Mouse (Mus musculus) mature B cell (primary cell): Measurements from ENCODE around the gene Nrg4.

Experiments
- in situ Hi-C: fragments of 300-500 bp; cut with MboI; formaldehyde crosslinking; loops from 2 replicates; pipeline ENCODE4 v1.14.3; 2019

The Nrg4 gene

DNA sequence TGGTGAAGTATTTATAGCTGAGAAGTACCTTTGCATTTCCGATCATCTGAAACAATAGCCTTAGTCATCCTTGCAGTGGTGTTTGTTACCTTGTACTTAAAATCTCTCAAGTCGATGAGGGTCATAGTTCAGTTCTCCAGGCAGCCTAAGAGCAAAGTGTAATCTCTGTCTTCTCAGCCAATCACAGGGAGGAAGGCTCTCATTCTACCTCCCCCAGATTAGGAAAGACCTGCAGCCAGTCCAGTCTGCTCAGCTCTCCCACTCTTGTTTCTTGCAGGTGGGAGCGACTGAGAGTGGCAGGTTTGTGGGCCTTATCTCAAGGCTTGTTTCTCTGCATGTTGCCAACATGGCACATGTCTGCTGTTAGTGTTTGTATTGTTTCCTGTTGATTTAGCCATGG lies 111.6 kb downstream of the Nrg4 start:
- in situ Hi-C loops = no loop called here

DNA sequence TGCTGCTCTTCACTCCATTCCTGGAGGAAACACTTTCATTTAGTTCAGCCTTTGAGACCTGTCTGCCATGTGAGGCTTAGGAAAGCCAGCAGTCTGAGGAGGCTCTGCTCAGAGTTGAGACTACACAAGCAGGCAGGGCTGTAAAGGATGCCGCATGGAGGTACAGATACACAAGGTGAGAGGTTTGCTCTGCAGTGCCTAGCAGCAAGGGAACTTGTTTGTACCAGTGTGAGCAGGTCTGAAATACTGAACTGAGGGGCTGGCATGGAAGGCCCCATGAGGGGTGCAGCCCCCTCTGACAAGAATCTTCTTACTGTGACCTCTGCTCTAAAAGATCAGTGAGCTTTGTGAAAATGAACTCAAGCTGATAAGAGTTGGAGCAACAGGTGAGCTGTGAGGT lies 113.2 kb downstream of the Nrg4 start:
- in situ Hi-C loops = no loop called here

DNA sequence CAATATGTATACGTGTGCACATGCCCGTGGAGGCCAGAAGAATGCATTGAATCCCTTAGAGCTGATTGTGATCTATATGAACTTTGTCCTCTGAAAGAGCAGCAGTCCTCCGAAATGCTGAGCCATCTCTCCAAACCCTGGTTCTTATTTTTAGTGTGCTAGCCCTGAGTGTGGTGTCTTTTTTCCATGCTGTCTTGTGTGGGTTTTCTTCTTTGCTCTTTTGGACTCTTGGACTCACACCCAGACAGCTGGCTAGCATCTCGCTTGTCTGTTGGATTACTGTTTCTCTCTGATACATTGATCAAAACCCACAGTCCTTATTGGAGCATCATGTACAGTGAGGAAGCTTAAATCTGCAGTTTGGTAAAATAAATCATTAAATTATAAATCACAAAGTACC lies 115.0 kb downstream of the Nrg4 start:
- in situ Hi-C loops = no loop called here

DNA sequence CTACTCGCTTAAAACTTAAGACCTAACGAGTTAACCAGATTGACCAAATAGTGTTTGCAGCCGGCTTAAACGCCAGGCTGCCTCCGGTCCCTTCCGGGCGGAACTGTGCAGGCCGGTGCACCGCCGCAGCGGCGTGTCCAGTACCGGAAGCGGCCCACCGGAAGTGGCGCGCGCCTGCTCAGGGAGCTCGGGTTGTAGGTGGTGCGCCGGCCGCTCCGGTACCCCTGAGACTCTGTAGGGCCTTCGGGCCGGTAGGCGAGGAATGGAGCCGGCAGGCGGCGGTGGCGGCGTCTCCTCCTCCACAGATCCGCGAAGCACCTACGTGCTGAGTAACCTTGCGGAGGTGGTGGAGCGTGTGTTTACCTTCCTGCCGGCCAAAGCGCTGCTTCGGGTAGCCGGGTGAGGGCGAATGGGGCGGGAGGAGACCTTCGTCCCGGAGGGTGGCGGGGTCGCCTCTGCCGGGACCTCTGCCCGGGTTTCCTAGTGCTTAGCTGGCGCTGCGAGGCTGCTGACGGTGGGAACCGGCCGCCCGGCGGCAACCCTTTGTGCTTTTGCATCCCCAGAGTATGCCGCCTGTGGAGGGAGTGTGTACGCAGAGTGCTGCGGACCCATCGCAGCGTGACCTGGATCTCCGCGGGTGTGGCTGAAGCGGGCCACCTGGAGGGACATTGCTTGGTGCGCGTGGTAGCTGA lies 117.7 kb downstream of the Nrg4 start, which contains the start of gene Fbxo22:
Gene Fbxo22, plus strand, starts transcription at position 136 of the 692 bp plus-strand sequence.
- in situ Hi-C loops = no loop called here

DNA sequence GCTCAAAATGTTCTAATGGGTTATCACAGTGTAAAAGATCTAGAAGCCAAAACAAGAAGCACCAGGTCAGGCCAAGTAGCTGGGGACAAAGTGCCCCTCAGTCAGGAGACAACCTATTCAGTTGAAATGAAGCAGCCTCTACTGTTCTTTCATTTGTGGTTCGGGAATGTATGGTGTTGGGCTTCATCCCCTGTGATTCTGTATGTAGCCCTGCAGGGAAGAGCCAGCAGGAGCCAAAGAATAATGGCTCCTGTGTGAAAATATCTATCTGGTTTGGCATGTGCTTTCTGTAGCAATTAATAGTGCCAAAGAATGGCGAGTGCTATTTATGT lies 118.2 kb downstream of the Nrg4 start:
- in situ Hi-C loops = no loop called here

DNA sequence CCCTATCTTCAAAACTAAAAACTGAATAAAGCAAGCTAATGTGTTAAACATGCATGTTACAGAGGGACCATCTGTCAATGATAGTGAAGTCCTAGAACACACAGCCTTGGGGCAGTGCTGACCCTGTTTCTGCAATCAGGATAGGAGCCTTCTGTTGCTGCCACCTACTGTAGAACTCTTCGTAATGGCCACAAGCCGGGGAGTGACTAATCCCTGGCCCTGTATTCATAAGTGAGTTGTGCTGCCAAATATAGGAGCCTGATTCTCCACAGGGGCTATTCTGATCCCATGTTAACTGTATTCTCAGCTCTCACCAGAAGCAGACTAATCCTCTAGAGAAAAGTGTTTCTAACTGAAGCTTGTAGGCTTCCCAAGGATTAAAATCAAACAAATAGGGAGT lies 127.3 kb downstream of the Nrg4 start:
- in situ Hi-C loops = no loop called here

DNA sequence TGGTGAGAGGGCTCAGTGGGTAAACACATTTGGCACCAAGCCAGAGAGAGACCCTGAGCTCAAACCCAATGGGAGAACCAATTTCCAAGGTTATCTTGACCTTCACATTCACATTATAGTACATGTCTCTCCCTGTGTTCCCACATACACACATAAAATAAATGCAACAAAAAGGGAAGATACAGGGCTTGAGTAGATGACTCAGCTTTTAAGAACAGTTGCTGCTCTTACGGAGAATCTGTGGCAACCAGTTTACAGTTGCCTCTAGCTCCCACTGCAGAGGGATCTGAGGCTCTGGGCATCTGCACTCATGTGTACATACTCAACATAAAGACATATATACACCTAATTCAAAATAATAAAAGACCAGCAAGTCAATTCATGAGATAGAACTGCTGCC lies 128.4 kb downstream of the Nrg4 start:
- in situ Hi-C loops = no loop called here

DNA sequence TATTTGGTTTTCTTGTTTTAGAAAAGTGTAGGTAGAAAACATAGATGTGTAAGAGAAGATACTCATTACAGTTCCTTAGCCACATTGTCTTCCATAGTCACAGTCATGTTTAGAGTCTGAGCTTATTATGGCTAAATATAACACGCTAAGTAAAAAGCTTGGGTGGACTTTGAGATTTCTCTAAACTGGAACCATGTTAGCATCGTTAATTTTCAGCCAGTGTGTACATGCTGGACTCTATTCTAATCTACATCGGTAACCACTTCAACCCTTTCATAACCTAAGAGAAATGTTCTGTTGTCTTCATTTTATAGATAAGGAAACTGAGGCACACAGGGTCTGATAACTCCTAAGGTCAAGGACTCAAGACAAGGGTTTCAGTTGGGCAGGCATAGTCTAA lies 130.8 kb downstream of the Nrg4 start:
- in situ Hi-C loops = no loop called here

DNA sequence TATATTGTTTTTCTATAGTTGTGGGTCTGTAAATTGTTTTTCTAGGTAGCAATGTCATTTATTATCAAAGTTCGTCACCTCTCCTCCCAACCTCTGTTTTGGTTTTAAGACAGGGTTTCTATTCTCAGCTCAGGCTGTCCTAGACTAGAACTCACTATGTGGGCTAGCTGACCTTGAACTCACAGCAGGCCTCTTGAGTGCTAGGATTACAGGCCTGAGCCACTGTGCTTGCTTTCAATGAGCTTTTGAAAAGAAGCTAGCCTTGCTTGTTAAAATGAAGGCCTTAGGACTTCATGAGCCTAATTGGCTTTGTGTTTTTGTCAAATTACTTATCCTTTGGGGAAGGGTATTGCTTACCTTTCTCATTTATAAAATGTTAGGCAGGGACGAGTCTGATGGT lies 152.4 kb downstream of the Nrg4 start:
- in situ Hi-C loops = no loop called here

DNA sequence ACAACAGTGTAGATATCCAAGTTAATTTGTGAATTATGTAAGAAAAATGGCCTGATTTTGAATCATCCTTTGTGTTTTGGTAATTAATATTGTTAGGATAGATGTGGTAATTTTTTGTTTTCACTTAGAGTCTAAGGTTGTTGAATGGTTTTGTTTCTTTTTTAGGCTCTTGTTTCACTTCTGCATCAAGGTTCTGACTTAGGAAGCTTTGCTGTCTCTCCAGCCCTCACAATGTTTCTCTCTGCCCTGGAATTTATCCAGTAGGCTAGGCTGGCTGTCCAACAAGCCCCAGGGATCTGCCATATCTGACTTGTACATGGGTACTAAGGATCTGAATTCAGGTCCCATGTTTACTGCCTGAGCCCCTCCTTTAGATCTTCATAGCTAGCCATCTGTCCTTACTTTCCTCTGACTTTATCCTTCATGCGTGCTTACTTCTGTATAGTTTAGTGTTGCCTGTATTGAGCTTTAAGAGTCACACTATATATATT lies 154.4 kb downstream of the Nrg4 start:
- in situ Hi-C loops = no loop called here

DNA sequence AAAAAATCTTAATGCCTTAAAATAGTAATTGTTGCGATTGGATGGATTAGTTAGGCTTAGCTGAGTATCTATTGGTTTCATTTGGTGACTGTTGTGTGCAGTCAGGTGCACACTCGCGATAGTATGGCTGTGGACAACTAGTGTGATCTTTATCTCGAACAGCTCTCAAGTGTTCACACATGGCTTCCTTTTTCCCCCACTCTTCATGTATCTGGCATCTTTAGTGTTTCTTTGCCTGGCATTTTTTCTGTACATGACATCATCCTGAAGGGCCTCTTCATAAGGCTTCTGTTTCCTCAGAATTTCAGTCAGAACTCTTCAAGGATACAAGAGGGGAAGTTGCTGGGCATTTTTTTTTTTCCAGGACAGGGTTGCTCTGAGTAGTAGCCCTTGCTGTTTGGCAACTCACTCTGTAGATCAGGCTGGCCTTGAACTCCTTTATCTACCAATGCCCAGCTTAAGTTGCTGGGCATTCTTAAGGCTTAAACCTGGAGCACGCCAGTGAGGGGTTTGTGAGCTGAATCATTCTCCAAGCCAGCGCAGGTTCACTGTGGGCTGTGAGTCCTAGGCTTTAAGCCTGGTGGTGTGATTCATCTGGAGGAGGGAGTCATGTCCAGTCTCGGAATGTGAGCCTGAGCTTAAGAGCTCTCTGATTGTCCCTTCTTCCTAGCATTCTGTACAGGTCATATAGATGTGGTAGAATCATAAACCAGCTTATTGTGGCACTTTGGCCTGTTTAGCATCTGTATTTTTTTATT lies 155.8 kb downstream of the Nrg4 start:
- in situ Hi-C loops = no loop called here
